Mouse (Mus musculus): ENCODE data around the gene Tmprss4.

Tmprss4 gene

DNA sequence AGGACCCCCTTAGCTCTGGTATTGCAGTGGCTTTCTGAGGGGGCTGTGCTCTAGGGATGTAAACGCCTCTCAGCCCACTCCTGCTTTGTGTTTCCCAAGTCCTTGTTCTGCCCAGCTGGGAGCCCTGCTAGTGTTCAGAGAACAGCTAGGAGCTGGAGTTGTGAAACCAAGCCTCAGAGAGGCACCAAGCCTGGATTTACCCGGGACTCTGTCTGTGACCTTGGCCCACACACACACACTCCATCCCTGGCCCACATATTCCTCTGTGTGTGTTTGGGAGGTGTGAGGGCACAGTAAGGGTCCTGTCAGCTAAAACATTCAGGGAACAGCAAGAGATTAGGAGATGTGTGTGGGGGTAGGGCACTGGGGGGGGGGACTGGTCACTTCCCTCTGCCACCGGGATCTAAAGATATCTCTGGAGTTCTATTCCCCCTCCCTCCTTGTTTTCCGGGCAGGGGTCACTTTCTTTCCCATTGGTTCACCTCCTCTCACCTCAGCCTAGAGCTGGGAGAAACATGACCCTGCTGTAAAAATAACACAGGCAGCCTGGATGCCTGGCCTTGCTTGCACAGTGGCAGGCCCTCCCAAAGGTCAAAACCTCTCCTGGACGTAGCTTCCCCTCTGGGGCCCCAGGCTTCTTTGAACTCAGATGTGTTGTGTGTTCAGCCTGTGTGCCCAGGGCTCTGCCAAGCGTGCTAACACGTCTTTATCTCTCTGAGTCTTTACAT, 67.3 kb downstream of the Tmprss4 start:
- DNase-seq: no peak

DNA sequence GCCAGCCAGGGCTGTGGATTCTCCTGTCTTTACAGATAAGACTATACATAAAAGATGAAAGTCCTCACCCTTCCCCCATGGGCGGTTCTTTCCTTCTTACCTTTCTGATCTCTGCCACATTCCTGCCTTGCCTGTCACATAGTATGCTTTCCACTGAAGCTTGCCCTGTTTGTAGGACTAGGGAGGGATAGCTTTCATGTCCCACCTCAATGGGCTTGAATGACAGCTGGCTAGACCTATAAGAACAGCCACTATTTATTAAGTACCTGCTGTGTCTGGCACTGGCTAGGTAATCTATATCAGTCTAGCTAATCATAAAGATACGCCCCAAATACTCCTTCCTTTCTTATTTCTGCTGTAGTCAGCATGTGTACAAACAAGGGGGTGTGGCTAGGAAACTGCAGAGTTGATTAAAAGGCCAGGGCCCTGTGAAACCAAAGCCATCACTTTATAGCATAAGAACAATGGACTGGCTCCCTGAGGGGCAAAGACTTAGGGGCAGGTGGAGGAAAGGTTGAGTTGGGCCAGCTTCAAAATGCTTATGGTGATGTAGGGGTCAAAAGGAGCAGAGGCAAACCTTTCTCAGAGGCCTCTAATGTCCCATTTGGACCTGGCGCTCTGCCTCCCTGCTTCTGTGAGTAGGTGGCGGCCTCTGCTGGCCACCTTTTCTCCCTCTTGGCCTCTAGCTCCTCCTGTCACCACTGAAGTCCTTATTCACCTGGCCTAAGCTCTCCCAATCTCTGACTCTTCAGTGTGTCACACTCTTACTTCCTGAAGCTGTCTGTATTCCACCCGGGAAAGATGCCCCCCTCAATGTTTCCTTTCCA, 70.2 kb downstream of the Tmprss4 start:
- DNase-seq: peak; percentile 85 to 86

- DNase-seq: no peak
These were observed 73.8 kb downstream of the Tmprss4 start for GRCm38 (mm10) chr9:45130119-45130518.

- DNase-seq: no peak
These were observed 77.0 kb downstream of the Tmprss4 start for GRCm38 (mm10) chr9:45126941-45127340.

DNA sequence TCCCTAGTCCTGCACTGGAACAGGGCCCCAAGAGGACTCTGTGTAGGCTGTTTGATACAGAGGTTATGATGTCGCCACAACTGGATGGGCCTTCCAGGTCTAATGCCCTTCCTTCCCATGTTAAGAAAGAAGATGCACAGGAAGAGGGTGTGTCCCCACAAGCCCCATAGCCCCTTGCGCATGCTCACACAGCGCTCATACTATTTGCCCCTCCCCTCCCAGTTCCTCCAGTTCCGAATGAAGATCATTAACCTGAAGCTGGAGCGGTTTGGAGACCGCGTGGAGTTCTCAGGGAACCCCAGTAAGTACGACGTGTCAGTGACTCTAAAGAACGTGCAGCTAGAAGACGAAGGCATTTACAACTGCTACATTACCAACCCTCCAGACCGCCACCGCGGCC, 78.7 kb downstream of the Tmprss4 start:
- no peak for DNase-seq
